Mouse (Mus musculus): ENCODE measurements at regions not wholly inside any gene's neighbourhood (a gene's known extent, or its start where the extent isn't known, plus 50 kb on each side); places are given as distances from the start of the nearest gene placed in this dataset.

- TF ChIP-seq CTCF (IDR thresholded peaks at IDR 0.05; ENCODE audit: low read depth) (no peak), EP300 (IDR thresholded peaks at IDR 0.05; ENCODE audit: low read depth) (no peak)
Observed at GRCm38 (mm10) chr7:71837845-71838244, 468.6 kb downstream of the Mctp2 start.

Measured in heart, postnatal 0 days (tissue).